Mouse (Mus musculus) left cerebral cortex, postnatal 14 days (tissue): ENCODE data around the gene Fahd1. TPM values are rescaled to one million over a fixed set of nuclear protein-coding genes. Genes with fewer than 3 reads are reported as not detected.
A peak's percentile ranks its signal among the peaks of the same experiment; 100 is the strongest.

Source experiments
- DNase-seq, 2 experiments: peaks; one replicate each; pipeline ENCODE4 v3.0.0; 2021 to 2022; ENCODE audit warnings: low spot score in 2 of 2, mixed read lengths in 1 of 2
- intact Hi-C: fragments of 180-260 bp; cut with DNase I; formaldehyde crosslinking; loops from one replicate; pipeline ENCODE4 v1.15.1; 2025
- total RNA-seq, 2 experiments: library from RNA; stranded (reverse); gene quantifications; 2 replicates each; pipeline ENCODE4 v1.2.3; 2021

Fahd1 gene
- total RNA-seq, 2 experiments from 2014 or later, result 15.8 to 19.4 TPM

DNA sequence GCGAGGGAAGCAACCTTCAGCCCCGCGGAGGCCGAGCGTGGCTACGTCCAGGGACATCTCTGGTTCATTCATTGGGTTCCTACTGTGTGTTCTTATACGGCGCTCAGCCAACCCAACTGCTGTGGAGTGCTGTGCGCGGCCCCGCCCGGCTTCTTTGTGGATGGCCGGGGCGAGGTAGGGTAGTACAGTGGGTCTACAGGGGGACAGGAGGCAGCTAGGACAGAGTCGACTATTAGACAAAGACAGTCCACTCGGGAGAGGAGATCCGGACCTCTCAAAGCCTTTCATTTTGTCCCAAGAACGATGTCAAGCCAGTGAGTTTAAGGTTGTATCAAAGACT, 36.7 kb upstream of the Fahd1 start:
- intact Hi-C loops, result no loop called here
- no peak for DNase-seq

DNA sequence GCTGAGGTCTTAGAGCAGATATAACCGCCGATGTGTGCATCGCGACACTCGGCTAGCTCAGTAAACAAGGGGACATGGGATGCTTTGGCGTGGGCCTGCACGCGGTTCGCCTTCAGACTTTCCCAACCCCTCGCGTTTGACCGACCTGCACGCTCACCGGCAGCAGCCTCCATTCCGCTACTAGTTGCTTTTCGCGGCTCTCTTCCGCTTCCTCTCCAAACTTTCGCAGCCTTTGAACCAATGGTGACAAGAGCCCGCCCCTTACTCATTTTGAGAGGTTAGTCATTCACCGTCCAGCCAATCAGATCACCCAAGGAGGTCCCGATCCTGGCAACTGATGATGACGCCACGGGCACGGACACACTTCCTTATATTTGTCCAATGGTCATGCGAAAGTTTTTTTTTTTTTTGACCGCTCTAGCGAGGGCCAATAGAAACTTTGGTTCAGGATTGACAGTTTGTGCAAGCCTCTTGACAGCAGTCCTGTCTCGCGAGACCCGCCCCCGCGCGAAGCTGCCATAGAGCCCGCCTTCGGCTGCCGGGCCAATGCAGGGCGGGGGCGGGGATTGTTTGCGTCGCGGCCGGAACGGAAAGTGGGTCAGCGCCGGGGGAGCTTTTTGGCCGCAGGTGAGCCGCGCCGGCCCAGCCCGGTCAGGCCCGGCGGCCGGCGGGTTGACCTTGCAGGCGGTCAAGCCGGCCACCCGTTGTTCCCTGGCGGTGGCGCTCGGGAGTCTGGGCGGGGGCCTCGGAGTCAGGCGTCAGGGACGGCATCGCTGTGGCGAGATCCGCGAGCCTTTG, 36.2 kb upstream of the Fahd1 start, which contains the start of the genes Nubp2 and Spsb3:
Gene Nubp2 (minus strand): TSS at position 216 of the 798 bp plus-strand sequence.
Gene Spsb3 (plus strand): TSS at position 510 of the 798 bp plus-strand sequence.
- intact Hi-C loops, result no loop called here
- peak; percentile 99 to 100 for DNase-seq

DNA sequence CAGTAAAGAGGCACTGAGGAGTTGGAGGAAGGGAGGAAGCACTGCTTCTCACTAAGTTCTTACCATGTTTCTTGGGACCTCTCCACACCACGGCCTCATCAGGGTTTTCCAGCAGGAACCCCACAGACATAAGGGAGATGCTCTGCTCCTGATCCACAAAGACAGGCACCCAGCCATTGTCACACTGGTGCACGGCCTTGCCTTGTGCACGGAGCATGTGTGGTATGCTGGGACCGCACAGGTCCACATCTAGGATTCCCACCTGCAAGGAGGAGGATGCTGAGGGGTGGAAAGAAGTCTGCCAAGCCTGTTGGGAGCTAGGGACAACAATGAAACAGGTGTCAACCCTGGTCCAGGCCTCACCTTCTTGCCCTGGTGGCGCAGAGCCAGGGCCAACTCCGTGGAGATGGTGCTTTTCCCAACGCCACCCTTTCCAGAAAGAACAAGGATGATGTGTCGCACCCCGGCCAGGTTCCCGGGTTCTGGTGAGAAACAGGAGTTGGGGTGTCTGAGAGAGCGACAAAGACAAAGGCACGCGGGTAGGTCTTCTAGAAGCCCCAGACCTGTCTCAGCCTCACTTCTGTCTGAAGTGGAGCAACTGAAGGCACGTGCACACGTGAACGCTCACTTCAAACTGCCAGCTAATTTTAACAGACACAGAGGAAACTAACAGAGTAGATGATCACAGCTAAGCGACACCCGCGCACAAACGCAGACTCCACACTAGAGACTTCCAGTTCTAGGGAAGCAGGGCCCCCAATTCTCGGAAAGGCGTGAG, 35.4 kb upstream of the Fahd1 start:
- intact Hi-C loops, result no loop called here

DNA sequence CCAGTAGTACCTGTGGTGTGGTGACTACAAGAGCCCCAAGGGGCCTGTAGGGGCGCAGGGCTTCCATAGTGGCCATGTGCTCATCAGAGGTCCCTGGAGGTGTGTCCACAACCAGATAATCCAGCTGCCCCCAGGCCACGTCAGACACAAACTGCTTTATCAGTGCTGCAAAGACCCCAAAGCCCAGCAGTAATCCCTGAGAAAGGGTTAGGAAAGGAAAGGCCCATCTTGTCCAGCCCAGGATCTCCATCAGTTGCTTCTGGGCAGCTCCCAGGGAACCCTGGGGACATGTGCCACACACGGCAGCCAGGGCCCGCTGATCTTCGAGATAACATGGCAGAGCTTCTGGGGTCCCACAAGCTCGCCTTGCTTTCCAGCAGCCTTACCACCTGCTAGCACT, 34.2 kb upstream of the Fahd1 start:
- intact Hi-C loops, result loop anchor here (5.0 kb wide), 1 partner anchor 137 kb away; no protein-coding TSS in a partner anchor
- DNase-seq, result no peak

More for the DNA sequence above, 35.4 kb upstream of the Fahd1 start:
- no peak for DNase-seq

DNA sequence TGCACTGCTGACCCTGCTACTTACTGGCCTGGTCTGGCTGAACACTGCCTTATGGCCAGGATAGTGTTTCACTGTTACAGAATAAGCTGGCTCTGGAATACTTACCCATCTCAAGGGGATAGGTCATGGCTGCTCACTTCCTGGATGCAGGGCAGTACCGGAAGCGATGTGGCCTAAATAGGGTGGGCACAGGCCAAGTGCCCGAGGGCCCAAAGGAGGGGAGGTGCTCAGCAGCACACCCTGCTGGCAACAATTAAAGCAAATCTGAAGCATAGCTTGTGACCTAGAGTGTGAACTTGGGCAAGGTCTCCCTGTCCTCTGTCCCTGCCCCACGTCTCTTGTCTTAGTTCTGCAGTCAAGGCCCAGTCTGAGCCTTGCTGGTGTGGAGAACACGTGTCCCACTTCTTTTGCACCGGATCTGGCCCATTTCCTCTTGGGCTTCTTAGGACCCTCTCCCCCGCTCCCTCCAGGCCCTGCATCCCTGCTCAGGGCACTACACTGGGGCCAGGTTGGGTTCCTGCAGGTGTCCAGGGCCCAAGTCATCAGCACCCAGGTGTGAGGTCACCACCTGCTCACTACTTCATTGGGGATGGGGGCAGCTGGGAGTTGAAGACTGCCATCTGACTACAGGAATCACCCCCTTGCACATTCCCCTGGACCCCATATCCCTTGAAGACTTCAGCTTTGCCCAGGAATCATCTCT, 31.7 kb upstream of the Fahd1 start:
- intact Hi-C loops, result loop anchor here (5.0 kb wide), 1 partner anchor 135 kb away; no protein-coding TSS in a partner anchor
- DNase-seq, result no peak

DNA sequence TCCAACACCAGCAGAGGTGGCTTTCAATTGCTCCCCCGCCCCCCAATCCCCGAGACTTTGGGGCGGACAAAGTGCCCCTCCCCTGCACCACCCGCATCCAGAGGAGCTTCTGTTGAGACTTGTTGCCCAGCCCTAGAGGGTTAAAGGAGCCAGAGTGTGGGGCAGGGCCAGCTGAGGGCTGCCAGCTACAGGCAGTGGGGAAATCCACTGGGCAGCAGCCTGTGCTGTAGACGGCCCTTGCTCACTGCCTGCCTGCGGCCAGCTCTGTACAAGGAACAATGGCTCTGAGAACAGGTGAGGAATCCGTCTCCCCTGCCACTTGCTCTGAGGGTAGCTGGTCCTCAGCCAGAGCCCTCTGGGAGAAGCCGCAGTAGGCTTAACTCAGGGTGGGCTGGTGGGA, 28.4 kb upstream of the Fahd1 start:
- intact Hi-C loops, result no loop called here
- no peak for DNase-seq

DNA sequence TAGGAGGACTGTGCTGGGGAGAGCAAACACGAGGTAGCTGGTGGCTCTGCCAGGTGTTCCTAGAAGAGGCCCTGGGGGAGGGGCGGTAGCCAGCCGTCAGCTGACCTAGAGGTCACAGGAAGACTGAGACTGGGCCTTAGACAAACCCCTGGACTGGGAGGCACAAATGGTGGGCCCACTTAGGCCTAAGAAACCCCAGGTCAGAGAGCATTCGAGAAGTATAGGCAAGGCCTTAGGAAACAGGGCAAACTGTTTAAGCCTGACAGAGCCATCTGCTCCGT, 27.9 kb upstream of the Fahd1 start:
- intact Hi-C loops, result no loop called here

DNA sequence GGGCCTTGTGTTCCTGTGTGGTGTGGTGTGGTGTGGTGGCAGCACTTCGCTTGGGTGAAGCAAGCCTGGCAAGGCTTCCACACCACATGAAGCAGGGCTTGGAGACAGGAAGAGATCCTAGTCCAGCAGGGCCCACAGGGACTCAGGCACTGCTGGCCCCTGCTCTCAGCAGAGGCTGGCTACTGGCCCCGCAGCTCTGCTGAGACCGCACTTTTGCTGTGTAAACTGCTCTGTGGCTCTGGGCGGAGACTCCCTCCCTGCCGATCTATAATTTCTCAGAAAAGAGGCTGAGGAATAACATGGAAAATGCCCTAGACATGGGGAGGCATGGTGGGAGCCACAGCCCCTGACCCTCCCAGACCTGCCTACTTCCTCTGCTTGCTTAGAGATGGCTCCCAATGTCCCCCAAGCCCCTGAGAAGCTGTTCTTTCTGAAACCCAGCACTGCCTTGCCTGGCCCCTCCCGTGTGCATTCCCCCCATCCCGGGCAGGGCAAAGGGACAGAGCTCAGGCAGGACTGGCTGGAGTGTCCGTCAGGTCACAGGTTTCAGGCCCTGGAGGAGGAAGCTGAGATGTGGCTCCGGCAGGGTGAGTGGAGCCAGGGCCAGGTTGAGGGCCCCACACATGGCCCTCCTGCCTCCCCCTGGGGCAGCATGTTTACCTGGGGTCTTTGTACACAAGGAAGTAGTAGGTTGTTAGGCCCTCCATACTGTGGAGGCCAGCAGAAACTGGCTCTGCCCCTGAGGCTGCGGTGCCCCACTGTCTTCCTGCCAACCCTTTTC, 27.4 kb upstream of the Fahd1 start:
- intact Hi-C loops, result no loop called here
- no peak for DNase-seq

More for the DNA sequence above, 27.9 kb upstream of the Fahd1 start:
- DNase-seq, result no peak

DNA sequence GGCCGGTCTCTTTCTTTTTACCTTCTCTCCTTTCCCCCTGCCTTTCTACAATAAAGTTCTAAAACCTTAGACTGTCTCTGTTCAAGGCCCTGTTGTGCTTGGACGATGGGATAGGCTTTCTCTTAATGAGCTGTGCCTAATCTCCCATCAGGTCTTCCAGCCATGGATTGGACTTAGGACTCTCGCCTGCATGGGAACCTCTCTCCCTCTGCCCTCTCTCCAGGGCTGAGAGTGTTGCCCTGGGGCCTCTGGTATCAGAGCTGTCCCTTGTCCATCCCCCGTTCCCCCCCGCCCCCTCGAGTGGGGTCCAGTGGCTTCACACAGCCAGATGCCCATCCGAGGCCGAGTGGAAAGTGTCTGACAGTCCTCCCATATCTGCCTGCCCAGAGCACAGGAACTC, 24.8 kb upstream of the Fahd1 start:
- intact Hi-C loops, result no loop called here
- no peak for DNase-seq

DNA sequence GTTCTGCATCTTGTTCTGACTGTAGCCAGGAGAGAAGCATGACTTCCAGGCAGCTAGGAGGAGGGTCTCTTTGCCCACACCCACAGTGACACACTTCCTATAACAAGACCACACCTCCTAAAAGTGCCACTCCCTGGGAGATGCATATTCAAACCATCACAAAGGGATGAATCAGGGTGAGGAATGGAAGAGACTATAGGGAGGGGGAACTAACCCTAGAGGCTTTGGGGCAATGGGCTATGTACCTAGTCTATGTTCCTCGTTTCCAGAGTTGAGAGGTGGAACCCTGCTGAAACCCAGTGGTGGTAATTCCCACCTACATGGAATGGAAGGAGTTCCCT, 24.2 kb upstream of the Fahd1 start:
- intact Hi-C loops, result no loop called here
- DNase-seq, result no peak

DNA sequence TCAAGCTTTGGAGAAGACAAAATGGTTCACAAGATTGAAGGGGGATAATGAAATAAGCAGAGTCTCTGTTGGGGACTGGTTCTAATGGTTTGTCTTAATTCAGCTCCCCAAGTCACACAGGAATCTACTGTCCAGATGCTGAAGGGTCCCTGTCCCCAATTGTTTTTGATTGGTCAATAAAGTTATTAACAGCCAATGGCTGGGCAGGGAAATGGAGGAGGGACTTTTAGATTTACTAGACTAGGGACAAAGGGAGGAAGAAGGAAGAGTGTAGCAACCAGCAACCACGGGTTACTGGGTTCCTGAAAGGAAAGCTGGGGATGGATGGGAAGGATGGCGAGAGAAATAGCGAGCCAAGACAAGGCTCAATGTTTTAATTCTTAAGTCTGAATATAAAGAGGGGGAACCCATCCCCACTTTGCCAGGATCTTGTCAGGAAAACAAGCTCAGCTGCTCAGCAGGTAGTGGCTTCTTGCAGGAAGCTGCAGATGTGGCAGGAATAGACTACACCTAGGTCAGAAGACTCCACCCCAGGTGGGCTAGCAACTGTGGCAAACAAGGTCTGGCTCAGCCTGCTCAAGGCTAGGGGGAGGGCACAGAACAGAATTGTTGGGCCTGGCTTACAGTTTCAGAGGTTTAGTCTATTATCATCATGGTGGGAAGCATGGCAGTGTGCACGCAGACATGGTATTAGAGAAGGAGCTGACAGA, 23.7 kb upstream of the Fahd1 start:
- DNase-seq, result no peak
- intact Hi-C loops, result no loop called here

DNA sequence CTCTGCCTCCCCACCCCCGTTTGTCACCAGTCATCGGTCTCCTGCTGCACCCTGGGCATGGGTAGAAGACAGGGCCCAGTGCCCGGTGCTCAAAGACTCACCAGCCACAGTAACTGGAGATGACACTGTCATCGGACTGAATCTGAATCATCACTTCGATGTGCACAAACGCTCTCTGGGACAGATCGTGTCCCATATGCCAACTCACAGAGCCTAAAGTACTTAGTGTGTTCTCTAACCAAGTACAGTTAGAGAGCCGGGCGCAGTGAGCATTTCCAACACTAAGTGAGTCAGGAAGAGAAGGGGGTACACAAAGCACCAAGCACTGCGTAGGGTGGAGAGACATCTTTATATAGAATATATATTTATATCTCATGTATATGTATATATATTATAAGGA, 17.8 kb upstream of the Fahd1 start:
- intact Hi-C loops, result no loop called here
- DNase-seq, result peak in 1 of 2 experiments; percentile 77

DNA sequence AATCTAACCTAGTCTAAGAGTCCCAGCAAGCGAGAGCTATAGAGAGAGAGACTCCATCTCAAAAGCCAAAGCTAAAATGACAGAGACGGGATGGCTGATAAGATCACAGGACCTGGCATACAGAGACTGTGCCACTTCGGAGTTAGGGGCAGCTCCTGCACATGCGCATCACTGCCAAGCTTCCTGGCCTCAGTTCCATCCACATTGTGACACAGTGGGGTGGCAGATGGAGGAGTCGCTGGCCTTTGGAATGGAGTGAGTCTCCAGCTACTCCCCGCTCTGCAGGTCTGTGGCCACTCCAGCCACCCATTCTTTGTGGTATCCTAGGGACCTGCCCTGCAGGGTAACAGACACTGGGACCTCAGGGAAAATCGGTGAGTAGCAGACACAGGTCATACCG, 15.6 kb upstream of the Fahd1 start, which contains the start of gene Igfals:
Gene Igfals (plus strand): TSS at position 222 of the 400 bp plus-strand sequence.
- DNase-seq, result no peak

DNA sequence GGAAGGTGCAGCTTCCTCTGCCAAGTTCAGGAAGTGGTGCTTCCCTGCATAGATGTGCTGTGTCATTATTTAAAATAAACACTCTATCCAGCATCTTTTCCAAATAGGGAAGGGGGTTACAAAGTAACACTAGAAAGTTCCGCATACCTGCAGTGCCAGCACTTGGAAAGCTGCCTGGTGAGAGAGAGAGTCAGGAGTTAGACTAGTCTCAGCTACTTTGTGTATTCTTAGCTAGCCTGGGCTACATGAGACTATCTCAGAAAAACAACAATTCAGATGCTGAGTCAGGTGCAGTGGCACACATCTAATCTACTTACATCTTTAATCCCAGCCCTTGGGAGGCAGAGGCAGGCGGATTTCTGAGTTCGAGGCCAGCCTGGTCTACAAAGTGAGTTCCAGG, 11.6 kb upstream of the Fahd1 start:
- no peak for DNase-seq
- intact Hi-C loops, result no loop called here

More for the DNA sequence above, 15.6 kb upstream of the Fahd1 start, which contains the start of gene Igfals:
- intact Hi-C loops, result no loop called here

DNA sequence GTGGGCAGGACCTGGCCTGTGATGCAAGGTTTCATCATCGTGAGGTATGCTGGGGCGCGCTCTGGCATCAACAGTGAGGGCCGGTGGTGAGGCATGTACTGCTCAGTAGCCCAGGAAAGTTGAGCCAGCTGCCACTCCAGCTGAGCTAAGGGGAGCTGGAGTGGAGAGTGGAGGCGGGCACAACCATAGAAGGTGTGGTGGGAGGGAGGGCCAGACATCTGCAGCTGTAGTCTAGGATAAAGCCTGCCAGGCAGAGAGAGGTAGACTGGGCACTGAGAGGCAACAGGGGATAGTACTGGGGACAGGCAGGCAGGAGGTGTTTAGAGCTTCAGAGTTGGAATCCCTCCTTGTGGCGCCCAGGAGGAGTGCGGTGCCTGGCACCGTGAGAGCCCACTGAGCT, 9.9 kb upstream of the Fahd1 start:
- DNase-seq, result no peak
- intact Hi-C loops, result no loop called here

DNA sequence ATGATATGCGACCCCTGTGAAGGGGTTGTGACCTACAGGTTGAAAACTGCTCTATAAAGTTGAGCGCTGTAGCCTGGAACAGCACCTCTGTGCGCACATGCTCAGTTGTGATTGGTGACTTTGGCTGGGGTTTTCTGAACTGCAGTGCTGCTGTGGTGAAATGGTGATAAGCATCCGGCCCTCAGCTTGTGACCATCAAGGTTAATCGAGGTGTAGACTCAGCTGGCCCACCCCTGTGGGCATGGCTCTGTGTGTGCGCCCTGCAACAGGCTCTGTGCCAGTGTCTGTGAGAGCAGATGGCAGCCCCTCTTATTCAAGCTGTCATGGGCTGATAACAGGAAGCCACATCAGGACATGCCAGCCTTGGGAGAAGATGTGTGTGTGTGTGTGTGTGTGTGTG, 8.8 kb upstream of the Fahd1 start:
- DNase-seq, result no peak
- intact Hi-C loops, result no loop called here

DNA sequence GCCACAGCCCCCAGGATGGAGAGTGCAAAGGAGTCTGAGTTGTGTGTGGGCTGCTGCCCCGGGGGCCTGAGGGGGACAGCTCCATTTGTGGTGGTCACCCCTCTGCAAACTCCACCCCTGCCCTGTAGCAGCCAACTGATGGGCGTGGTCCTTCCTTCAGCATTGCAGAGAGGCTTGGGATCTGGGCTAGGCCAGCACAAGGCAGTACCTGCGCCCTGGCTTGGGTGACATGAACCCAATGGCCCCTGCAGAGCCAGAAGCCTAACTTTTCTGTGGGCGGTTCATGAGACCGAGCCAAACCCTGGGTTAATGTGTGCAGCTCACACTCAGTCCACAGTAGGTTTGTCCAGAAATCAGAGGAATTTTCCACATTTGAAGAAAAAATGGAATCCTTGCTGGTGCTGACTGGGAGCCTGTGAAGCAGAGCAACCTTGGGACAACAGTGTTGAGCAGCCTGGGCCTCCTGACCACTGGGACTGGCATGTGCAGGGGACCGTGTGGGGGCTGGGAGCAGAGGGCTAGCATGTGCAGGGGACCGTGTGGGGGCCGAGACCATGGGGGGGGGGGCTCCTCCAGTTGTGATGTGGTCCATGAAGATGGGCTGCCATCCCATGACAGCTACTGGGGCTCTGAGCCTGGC, 7.8 kb upstream of the Fahd1 start:
- intact Hi-C loops, result no loop called here
- DNase-seq, result no peak

DNA sequence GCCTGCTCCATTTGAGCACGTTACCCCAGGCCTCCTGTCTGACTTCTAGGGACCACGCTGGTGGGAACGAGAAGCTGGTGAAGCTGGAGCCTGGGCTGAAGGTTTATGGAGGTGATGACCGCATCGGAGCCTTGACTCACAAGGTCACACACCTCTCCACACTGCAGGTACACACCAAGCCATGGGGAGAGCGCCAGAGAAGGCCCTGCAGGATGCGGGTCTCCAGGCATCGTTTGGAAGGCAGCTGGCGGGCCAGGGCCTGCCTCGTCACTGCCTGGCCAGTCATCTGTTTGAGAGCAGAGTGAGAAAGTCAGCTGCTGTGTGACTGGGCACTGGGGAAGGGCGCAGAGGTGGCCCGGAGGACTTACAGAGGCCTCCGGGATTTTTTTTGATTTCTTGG, 6.4 kb upstream of the Fahd1 start:
- intact Hi-C loops, result no loop called here
- no peak for DNase-seq
